Mouse (Mus musculus) liver, adult 2 months (tissue): Measurements from ENCODE around the gene Slain2. TPM values are rescaled to one million over a fixed set of nuclear protein-coding genes. Genes with fewer than 3 reads are reported as not detected.
A peak's percentile ranks its signal among the peaks of the same experiment; 100 is the strongest.

ENCODE experiments used
- DNase-seq: peaks from one replicate; pipeline ENCODE4 v3.0.0-alpha.2; 2011; ENCODE audit warnings: low read depth, low spot score; ENCODE audit errors: extremely low read depth
- H3K27ac ChIP-seq: fragments of 200-500 bp; replicated peaks from 2 replicates; pipeline ENCODE4 v1.5.1; 2012; ENCODE audit warnings: low read depth, mild to moderate bottlenecking, control low read depth, inconsistent platforms, low read length; ENCODE audit not compliant: insufficient read depth
- H3K27me3 ChIP-seq: fragments of 200-500 bp; 2 replicates; pipeline ENCODE4 v1.6.1; 2012; ENCODE audit warnings: mild to moderate bottlenecking, moderate library complexity, low read length, inconsistent platforms; ENCODE audit not compliant: control insufficient read depth, insufficient read depth
- H3K36me3 ChIP-seq: fragments of 200-500 bp; 2 replicates; pipeline ENCODE4 v1.6.1; 2012; ENCODE audit warnings: low read length, inconsistent platforms; ENCODE audit not compliant: control insufficient read depth, insufficient read depth
- H3K4me1 ChIP-seq: fragments of 200-500 bp; 2 replicates; pipeline ENCODE4 v1.6.1; 2011; ENCODE audit warnings: low read length; ENCODE audit not compliant: control insufficient read depth, insufficient read depth
- H3K4me3 ChIP-seq: fragments of 200-500 bp; 2 replicates; pipeline ENCODE4 v1.5.1; 2011; ENCODE audit warnings: low read depth, mild to moderate bottlenecking, control low read depth, low read length, moderate library complexity; ENCODE audit not compliant: insufficient read depth
- H3K79me2 ChIP-seq: fragments of 200-500 bp; 2 replicates; pipeline ENCODE4 v1.6.1; 2012; ENCODE audit warnings: inconsistent platforms, mild to moderate bottlenecking, low read length, moderate library complexity; ENCODE audit not compliant: control insufficient read depth, insufficient read depth
- H3K9ac ChIP-seq: fragments of 200-500 bp; 2 replicates; pipeline ENCODE4 v1.6.1; 2012; ENCODE audit warnings: low read depth, mild to moderate bottlenecking, control low read depth, inconsistent platforms, low read length
- CTCF ChIP-seq: fragments of 200-500 bp; IDR thresholded peaks from 2 replicates; pipeline ENCODE4 v1.5.1; 2011; ENCODE audit warnings: low read depth, low read length, control low read depth
- POLR2A ChIP-seq: fragments of 200-500 bp; IDR thresholded peaks from 2 replicates; pipeline ENCODE4 v1.6.1; 2011; ENCODE audit warnings: low read length, control low read depth; ENCODE audit not compliant: insufficient read depth; ENCODE audit errors: extremely low read depth
- WGBS: fragments of 180-500 bp; shearing (Covaris S2); methylation state at CpG from one replicate; pipeline ENCODE4 v1.1.7; 2018; 5-methylcytosine and 5-hydroxymethylcytosine counted together
- polyA plus RNA-seq: library from polyadenylated mRNA; depleted of rRNA; stranded (reverse); fragments of >200 nt; gene quantifications from 2 replicates; pipeline ENCODE4 v1.2.3, GENCODE M21; 2012
- total RNA-seq: library from RNA; depleted of rRNA; stranded (reverse); fragments of >200 nt; gene quantifications from 2 replicates; pipeline ENCODE4 v1.2.3, GENCODE M21; 2014

Slain2 gene
- total and polyA plus RNA-seq, 2 experiments: 10.3 to 14.0 TPM

GRCm38 (mm10) chr5:72914633-72915561, 793 bp downstream of the Slain2 start:
- under 1% methylated on average over 62 of the region's 66 CpGs for WGBS
- no peak for DNase-seq

GRCm38 (mm10) chr5:72916048-72916447, 1.9 kb downstream of the Slain2 start:
- 68% methylated on average over 4 of the region's 4 CpGs for WGBS
- H3K36me3 ChIP-seq: no peaks in the 10 kb centered on the region
- no peak overlapping the region for H3K9ac ChIP-seq
- H3K4me1 ChIP-seq: peaks cover 13% of the 10 kb centered on the region
- no peak overlapping the region for H3K27ac ChIP-seq
- no peak for DNase-seq
- peaks cover 35% of the 10 kb centered on the region for H3K79me2 ChIP-seq
- H3K4me3 ChIP-seq: no peak overlapping the region
- TF ChIP-seq CTCF (no peak), POLR2A (no peak)
- no peaks in the 10 kb centered on the region for H3K27me3 ChIP-seq

More at GRCm38 (mm10) chr5:72914633-72915561, 793 bp downstream of the Slain2 start:
- H3K79me2 ChIP-seq: peaks cover 25% of the 10 kb centered on the region
- peaks cover 13% of the 10 kb centered on the region for H3K4me1 ChIP-seq
- peak overlapping the region; percentile 98 for H3K4me3 ChIP-seq
- TF ChIP-seq POLR2A (no peak), CTCF (no peak)
- H3K27me3 ChIP-seq: no peaks in the 10 kb centered on the region
- peak overlapping the region; percentile 92 for H3K27ac ChIP-seq
- peak overlapping the region; percentile 97 for H3K9ac ChIP-seq
- H3K36me3 ChIP-seq: no peaks in the 10 kb centered on the region

- H3K4me3 ChIP-seq: no peak overlapping the region
- DNase-seq: no peak
Measured at GRCm38 (mm10) chr5:72916851-72917250, 2.7 kb downstream of the Slain2 start.

GRCm38 (mm10) chr5:72920416-72920815, 6.3 kb downstream of the Slain2 start:
- no peak overlapping the region for H3K9ac ChIP-seq

More at GRCm38 (mm10) chr5:72916851-72917250, 2.7 kb downstream of the Slain2 start:
- Histone ChIP-seq H3K27ac (no peak overlapping the region), H3K9ac (no peak overlapping the region), H3K27me3 (no peaks in the 10 kb centered on the region), H3K79me2 (peaks cover 41% of the 10 kb centered on the region), H3K36me3 (no peaks in the 10 kb centered on the region), H3K4me1 (peaks cover 13% of the 10 kb centered on the region)
- WGBS: 25% methylated on average over 1 of the region's 1 CpGs
- TF ChIP-seq CTCF (no peak), POLR2A (no peak)

GRCm38 (mm10) chr5:72921171-72921570, 7.1 kb downstream of the Slain2 start:
- H3K9ac ChIP-seq: no peak overlapping the region
- no peak for DNase-seq
- H3K27me3 ChIP-seq: no peaks in the 10 kb centered on the region
- no peak overlapping the region for H3K27ac ChIP-seq
- TF ChIP-seq POLR2A (no peak), CTCF (no peak)
- no peak overlapping the region for H3K4me3 ChIP-seq
- peaks cover 14% of the 10 kb centered on the region for H3K4me1 ChIP-seq
- 95% methylated on average over 8 of the region's 8 CpGs for WGBS
- no peaks in the 10 kb centered on the region for H3K36me3 ChIP-seq
- H3K79me2 ChIP-seq: peaks cover 60% of the 10 kb centered on the region

More at GRCm38 (mm10) chr5:72920416-72920815, 6.3 kb downstream of the Slain2 start:
- TF ChIP-seq POLR2A: no peak
- no peak for TF ChIP-seq CTCF
- H3K27me3 ChIP-seq: no peaks in the 10 kb centered on the region
- peaks cover 63% of the 10 kb centered on the region for H3K79me2 ChIP-seq
- peaks cover 18% of the 10 kb centered on the region for H3K4me1 ChIP-seq
- no peaks in the 10 kb centered on the region for H3K36me3 ChIP-seq
- no peak for DNase-seq
- no peak overlapping the region for H3K4me3 ChIP-seq
- no peak overlapping the region for H3K27ac ChIP-seq
- WGBS: 96% methylated on average over 4 of the region's 4 CpGs

- WGBS: 91% methylated on average over 3 of the region's 3 CpGs
- TF ChIP-seq CTCF: no peak
- no peak for TF ChIP-seq POLR2A
- peak; percentile 76 for DNase-seq
- Histone ChIP-seq H3K27me3 (no peaks in the 10 kb centered on the region), H3K4me3 (no peak overlapping the region), H3K36me3 (no peaks in the 10 kb centered on the region), H3K9ac (no peak overlapping the region), H3K4me1 (peaks cover 9% of the 10 kb centered on the region), H3K27ac (no peak overlapping the region), H3K79me2 (peaks cover 58% of the 10 kb centered on the region)
Measured at GRCm38 (mm10) chr5:72922796-72923195, 8.7 kb downstream of the Slain2 start.
